Mouse (Mus musculus) MEL (cell line): ENCODE measurements around the gene Bfsp2. TPM values are rescaled to one million over a fixed set of nuclear protein-coding genes. Genes with fewer than 3 reads are reported as not detected.

ENCODE experiments used
- DNase-seq: peaks from one replicate; pipeline ENCODE4 v3.0.0; 2011; ENCODE audit warnings: low read depth, low spot score
- H3K27ac ChIP-seq: 2 replicates; pipeline ENCODE4 v1.5.1; 2012; ENCODE audit warnings: low read depth, mild to moderate bottlenecking, control low read depth, low read length, moderate library complexity; ENCODE audit not compliant: control insufficient read depth
- H3K27me3 ChIP-seq, 2 experiments: fragments of 150-350 bp in 1 of 2; sonication (generic) in 1 of 2; 2 replicates each; pipeline ENCODE4 v1.6.1; 2012; ENCODE audit warnings: low read length in 2 of 2, mild to moderate bottlenecking in 2 of 2, improper control_type of control experiment in 1 of 2, moderate library complexity in 1 of 2; ENCODE audit not compliant: insufficient read depth in 2 of 2, control insufficient read depth in 1 of 2
- H3K36me3 ChIP-seq, 2 experiments: 2 replicates each; pipeline ENCODE4 v1.6.1; 2012 to 2014; ENCODE audit warnings: low read length in 2 of 2, improper control_type of control experiment in 1 of 2, inconsistent platforms in 1 of 2, mild to moderate bottlenecking in 1 of 2; ENCODE audit not compliant: insufficient read depth in 2 of 2, control insufficient read depth in 1 of 2
- H3K4me1 ChIP-seq, 2 experiments: fragments of 150-350 bp in 1 of 2; sonication (generic) in 1 of 2; 2 replicates each; pipeline ENCODE4 v1.6.1; 2012; ENCODE audit warnings: low read length in 2 of 2, improper control_type of control experiment in 1 of 2, mild to moderate bottlenecking in 1 of 2; ENCODE audit not compliant: insufficient read depth in 2 of 2, control insufficient read depth in 1 of 2
- H3K4me3 ChIP-seq, 2 experiments: fragments of 150-350 bp in 1 of 2; sonication (generic) in 1 of 2; 2 replicates each; pipeline ENCODE4 v1.5.1; 2012; ENCODE audit warnings: low read depth in 2 of 2, low read length in 2 of 2, mild to moderate bottlenecking in 2 of 2, moderate library complexity in 2 of 2, control low read depth in 1 of 2, improper control_type of control experiment in 1 of 2; ENCODE audit not compliant: control insufficient read depth in 1 of 2, insufficient read depth in 1 of 2
- H3K79me2 ChIP-seq: 2 replicates; pipeline ENCODE4 v1.6.1; 2012; ENCODE audit warnings: mild to moderate bottlenecking, low read length, moderate library complexity; ENCODE audit not compliant: control insufficient read depth, poor library complexity, insufficient read depth
- H3K9ac ChIP-seq: 2 replicates; pipeline ENCODE4 v1.6.1; 2012; ENCODE audit warnings: low read depth, mild to moderate bottlenecking, control low read depth, low read length, moderate library complexity; ENCODE audit not compliant: control insufficient read depth, poor library complexity, severe bottlenecking
- H3K9me3 ChIP-seq: fragments of 150-350 bp; sonication (generic); replicated peaks from 2 replicates; pipeline ENCODE4 v1.6.1; 2012; ENCODE audit warnings: mild to moderate bottlenecking, low read length, improper control_type of control experiment, moderate library complexity; ENCODE audit not compliant: insufficient read depth
- CHD2 ChIP-seq: IDR thresholded peaks from 2 replicates; pipeline ENCODE4 v1.6.1; 2011; ENCODE audit warnings: low read length, improper control_type of control experiment
- CTCF ChIP-seq, 3 experiments: IDR thresholded peaks in 2 of 3; conservative IDR thresholded peaks in 1 of 3; 2 replicates each; pipeline ENCODE4 v1.5.1; 2011 to 2012; ENCODE audit warnings: low read length in 3 of 3, low read depth in 2 of 3, mild to moderate bottlenecking in 2 of 3, improper control_type of control experiment in 1 of 3, inconsistent platforms in 1 of 3, mixed read lengths in 1 of 3, moderate library complexity in 1 of 3; ENCODE audit not compliant: control insufficient read depth in 1 of 3, insufficient read depth in 1 of 3, poor library complexity in 1 of 3, severe bottlenecking in 1 of 3
- E2F4 ChIP-seq: IDR thresholded peaks from 2 replicates; pipeline ENCODE4 v1.6.1; 2011; ENCODE audit warnings: low read depth, low read length, improper control_type of control experiment, borderline replicate concordance
- ELF1 ChIP-seq: IDR thresholded peaks from 2 replicates; pipeline ENCODE4 v1.6.1; 2014; ENCODE audit warnings: low read depth, mild to moderate bottlenecking, inconsistent platforms, low read length, improper control_type of control experiment, moderate library complexity
- ETS1 ChIP-seq: IDR thresholded peaks from 2 replicates; pipeline ENCODE4 v1.6.1; 2012; ENCODE audit warnings: low read depth, mild to moderate bottlenecking, inconsistent platforms, low read length, improper control_type of control experiment, moderate library complexity
- HCFC1 ChIP-seq: IDR thresholded peaks from 2 replicates; pipeline ENCODE4 v1.6.1; 2012; ENCODE audit warnings: low read depth, mild to moderate bottlenecking, inconsistent platforms, low read length, improper control_type of control experiment, moderate library complexity
- JUND ChIP-seq: IDR thresholded peaks from 2 replicates; pipeline ENCODE4 v1.6.1; 2011; ENCODE audit warnings: low read depth, mild to moderate bottlenecking, improper control_type of control experiment, low read length
- KAT2A ChIP-seq: conservative IDR thresholded peaks from 2 replicates; pipeline ENCODE4 v1.6.1; 2012; ENCODE audit warnings: low read depth, low read length, improper control_type of control experiment, inconsistent platforms
- MAFK ChIP-seq: IDR thresholded peaks from 2 replicates; pipeline ENCODE4 v1.6.1; 2011; ENCODE audit warnings: low read depth, mild to moderate bottlenecking, low read length, improper control_type of control experiment, borderline replicate concordance
- MAX ChIP-seq: IDR thresholded peaks from 2 replicates; pipeline ENCODE4 v1.6.1; 2011; ENCODE audit warnings: low read length, improper control_type of control experiment
- MAZ ChIP-seq: IDR thresholded peaks from 2 replicates; pipeline ENCODE4 v1.6.1; 2012; ENCODE audit warnings: low read depth, mild to moderate bottlenecking, inconsistent platforms, low read length, improper control_type of control experiment
- MXI1 ChIP-seq: IDR thresholded peaks from 2 replicates; pipeline ENCODE4 v1.6.1; 2011; ENCODE audit warnings: mild to moderate bottlenecking, low read depth, low read length, improper control_type of control experiment
- POLR2A ChIP-seq, 2 experiments: IDR thresholded peaks; 2 replicates each; pipeline ENCODE4 v1.6.1; 2011 to 2012; ENCODE audit warnings: low read length in 2 of 2, mild to moderate bottlenecking in 2 of 2, control low read depth in 1 of 2, improper control_type of control experiment in 1 of 2, low read depth in 1 of 2, moderate library complexity in 1 of 2; ENCODE audit not compliant: control insufficient read depth in 1 of 2, insufficient read depth in 1 of 2, poor library complexity in 1 of 2
- POLR2AphosphoS5 ChIP-seq: IDR thresholded peaks from 2 replicates; pipeline ENCODE4 v1.6.1; 2012; ENCODE audit warnings: low read depth, borderline replicate concordance, mild to moderate bottlenecking, inconsistent platforms, low read length, moderate library complexity, mixed read lengths
- RAD21 ChIP-seq: IDR thresholded peaks from 2 replicates; pipeline ENCODE4 v1.6.1; 2011; ENCODE audit warnings: mild to moderate bottlenecking, low read depth, low read length, improper control_type of control experiment
- RCOR1 ChIP-seq: IDR thresholded peaks from 2 replicates; pipeline ENCODE4 v1.6.1; 2012; ENCODE audit warnings: low read depth, mild to moderate bottlenecking, inconsistent platforms, low read length, improper control_type of control experiment
- SMC3 ChIP-seq: IDR thresholded peaks from 2 replicates; pipeline ENCODE4 v1.6.1; 2011; ENCODE audit warnings: low read depth, low read length, improper control_type of control experiment
- TAL1 ChIP-seq: IDR thresholded peaks from 2 replicates; pipeline ENCODE4 v1.6.1; 2012; ENCODE audit warnings: mild to moderate bottlenecking, inconsistent platforms, low read length, moderate library complexity, mixed read lengths
- TBP ChIP-seq: IDR thresholded peaks from 2 replicates; pipeline ENCODE4 v1.8.0; 2011; ENCODE audit warnings: low read depth, low read length, improper control_type of control experiment
- USF2 ChIP-seq, 2 experiments: IDR thresholded peaks; 2 replicates each; pipeline ENCODE4 v1.6.1; 2011 to 2012; ENCODE audit warnings: improper control_type of control experiment in 2 of 2, low read length in 2 of 2, borderline replicate concordance in 1 of 2, inconsistent platforms in 1 of 2, low read depth in 1 of 2, mild to moderate bottlenecking in 1 of 2; ENCODE audit not compliant: insufficient read depth in 1 of 2
- ZC3H11A ChIP-seq: IDR thresholded peaks from 2 replicates; pipeline ENCODE4 v1.6.1; 2012; ENCODE audit warnings: low read depth, mild to moderate bottlenecking, inconsistent platforms, low read length, improper control_type of control experiment
- ZKSCAN1 ChIP-seq: IDR thresholded peaks from 2 replicates; pipeline ENCODE4 v1.6.1; 2012; ENCODE audit warnings: low read depth, mild to moderate bottlenecking, inconsistent platforms, low read length, improper control_type of control experiment, moderate library complexity
- ZMIZ1 ChIP-seq: IDR thresholded peaks from 2 replicates; pipeline ENCODE4 v1.6.1; 2012; ENCODE audit warnings: low read depth, mild to moderate bottlenecking, inconsistent platforms, low read length, improper control_type of control experiment, moderate library complexity
- polyA plus RNA-seq, 2 experiments: library from polyadenylated mRNA; stranded (reverse) in 1 of 2; unstranded in 1 of 2; fragments of >175 nt in 1 of 2; fragments of >200 nt in 1 of 2; gene quantifications; 2 replicates each; pipeline versions ENCODE4 v1.2.1 to v1.2.4; 2012; ENCODE audit warnings: low replicate concordance in 2 of 2, low read depth in 1 of 2; ENCODE audit not compliant: insufficient read length in 2 of 2, insufficient read depth in 1 of 2, missing spikeins in 1 of 2
- total RNA-seq: library from RNA; depleted of rRNA; stranded (reverse); fragments of 300-350 nt; gene quantifications from 2 replicates; pipeline ENCODE4 v1.2.3, GENCODE M21; 2012

The Bfsp2 gene
- total and polyA plus RNA-seq, 3 experiments, result 0.27 to 2.4 TPM; not detected in 1

DNA sequence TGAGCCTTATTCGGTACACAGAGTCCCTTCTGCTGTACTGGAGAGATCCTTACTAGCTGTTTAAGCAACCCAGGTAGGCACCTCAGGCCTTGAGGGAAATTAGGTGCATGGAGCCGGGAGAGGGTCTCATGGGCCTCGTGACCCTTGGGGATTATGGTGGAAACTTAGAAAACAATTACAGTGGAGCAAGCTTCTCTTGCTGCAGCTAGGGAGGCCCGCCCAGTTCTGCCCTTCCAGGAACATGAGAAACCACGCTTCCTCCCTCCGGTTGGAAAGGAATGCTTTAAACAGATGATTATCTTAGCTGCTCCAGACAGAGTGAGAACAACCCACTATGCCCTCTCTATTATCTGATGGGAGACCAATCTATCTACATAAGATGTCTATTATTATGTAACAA lies 97.2 kb downstream of the Bfsp2 start:
- no peak for DNase-seq
- H3K36me3 ChIP-seq, result no peaks in the 10 kb centered on the region
- H3K9ac ChIP-seq, result no peak overlapping the region
- no peak for TF ChIP-seq ZC3H11A
- no peak for TF ChIP-seq RCOR1
- no peak for TF ChIP-seq TBP
- no peak for TF ChIP-seq TAL1
- TF ChIP-seq POLR2AphosphoS5, result no peak
- TF ChIP-seq ELF1, result no peak
- no peak for TF ChIP-seq E2F4
- no peak for TF ChIP-seq JUND
- no peak for TF ChIP-seq SMC3
- no peak for TF ChIP-seq MAFK
- no peak for TF ChIP-seq HCFC1
- TF ChIP-seq USF2 (IDR thresholded peaks at IDR 0.05; ENCODE audit: borderline replicate concordance in 1 of 2, insufficient read depth in 1 of 2, low read depth in 1 of 2, low read length in 2 of 2), result no peak
- no peak for TF ChIP-seq ZKSCAN1
- no peak for TF ChIP-seq POLR2A (IDR thresholded peaks at IDR 0.05; ENCODE audit: control insufficient read depth in 1 of 2, insufficient read depth in 1 of 2, low read depth in 1 of 2, low read length in 2 of 2, poor library complexity in 1 of 2)
- no peak for TF ChIP-seq RAD21
- TF ChIP-seq CHD2, result no peak
- TF ChIP-seq ZMIZ1, result no peak
- no peak for TF ChIP-seq CTCF (IDR thresholded peaks at IDR 0.05 in 2 of 3, conservative IDR thresholded peaks at IDR 0.05 in 1 of 3; ENCODE audit: control insufficient read depth in 1 of 3, insufficient read depth in 1 of 3, low read depth in 2 of 3, low read length in 3 of 3, poor library complexity in 1 of 3, severe bottlenecking in 1 of 3)
- no peak for TF ChIP-seq MAX
- TF ChIP-seq ETS1, result no peak
- H3K4me1 ChIP-seq, result no peaks in the 10 kb centered on the region
- no peak overlapping the region for H3K4me3 ChIP-seq
- H3K79me2 ChIP-seq, result no peaks in the 10 kb centered on the region
- H3K27me3 ChIP-seq, result no peaks in the 10 kb centered on the region; a peak in 1 of 4 replicates
- H3K27ac ChIP-seq, result no peak overlapping the region
- H3K9me3 ChIP-seq, result no peaks in the 10 kb centered on the region

- Histone ChIP-seq H3K4me1 (no peaks in the 10 kb centered on the region), H3K27me3 (no peaks in the 10 kb centered on the region), H3K9ac (no peak overlapping the region)
Measured at GRCm38 (mm10) chr9:103380566-103380965, 99.7 kb downstream of the Bfsp2 start.

More at GRCm38 (mm10) chr9:103380566-103380965, 99.7 kb downstream of the Bfsp2 start:
- Histone ChIP-seq H3K79me2 (no peaks in the 10 kb centered on the region), H3K9me3 (no peaks in the 10 kb centered on the region), H3K36me3 (no peaks in the 10 kb centered on the region), H3K27ac (no peak overlapping the region), H3K4me3 (no peak overlapping the region)
- DNase-seq, result no peak
- TF ChIP-seq MAZ, result no peak
- no peak for TF ChIP-seq CTCF (IDR thresholded peaks at IDR 0.05 in 2 of 3, conservative IDR thresholded peaks at IDR 0.05 in 1 of 3; ENCODE audit: control insufficient read depth in 1 of 3, insufficient read depth in 1 of 3, low read depth in 2 of 3, low read length in 3 of 3, poor library complexity in 1 of 3, severe bottlenecking in 1 of 3)
- TF ChIP-seq MXI1, result no peak
- TF ChIP-seq KAT2A, result no peak
